Mouse (Mus musculus) intestine, embryonic 15.5 days (tissue): Measurements from ENCODE around the gene Gm20715. TPM values are rescaled to one million over a fixed set of nuclear protein-coding genes. Genes with fewer than 3 reads are reported as not detected.

Source experiments
- ATAC-seq: fragments of 200-750 bp; cut with Nextera tagmentation; 2 replicates; pipeline ENCODE4 v1.8.0; 2017; ENCODE audit warnings: moderate TSS enrichment, moderate library complexity
- H3K27ac ChIP-seq: fragments of 300-500 bp; sonication (generic); 2 replicates; pipeline ENCODE4 v1.5.1; 2015; ENCODE audit warnings: mild to moderate bottlenecking, inconsistent platforms
- H3K27me3 ChIP-seq: fragments of 300-500 bp; sonication (generic); replicated peaks from 2 replicates; pipeline ENCODE4 v1.6.1; 2015; ENCODE audit warnings: inconsistent platforms
- H3K36me3 ChIP-seq: fragments of 300-500 bp; sonication (generic); 2 replicates; pipeline ENCODE4 v1.6.1; 2015; ENCODE audit warnings: inconsistent platforms
- H3K4me1 ChIP-seq: fragments of 300-500 bp; sonication (generic); replicated peaks from 2 replicates; pipeline ENCODE4 v1.6.1; 2015; ENCODE audit warnings: inconsistent platforms
- H3K4me2 ChIP-seq: fragments of 300-500 bp; sonication (generic); replicated peaks from 2 replicates; pipeline ENCODE4 v1.6.1; 2015; ENCODE audit warnings: mild to moderate bottlenecking, inconsistent platforms
- H3K4me3 ChIP-seq: fragments of 300-500 bp; sonication (generic); replicated peaks from 2 replicates; pipeline ENCODE4 v1.5.1; 2015; ENCODE audit warnings: inconsistent platforms
- H3K9ac ChIP-seq: fragments of 300-500 bp; sonication (generic); 2 replicates; pipeline ENCODE4 v1.6.1; 2015; ENCODE audit warnings: inconsistent platforms
- H3K9me3 ChIP-seq: fragments of 300-500 bp; sonication (generic); 2 replicates; pipeline ENCODE4 v1.6.1; 2016; ENCODE audit warnings: inconsistent platforms
- WGBS: fragments of 180-500 bp; shearing (Covaris S2); methylation state at CpG from one replicate; pipeline ENCODE4 v1.1.7; 2015; 5-methylcytosine and 5-hydroxymethylcytosine counted together
- polyA plus RNA-seq: library from polyadenylated mRNA; unstranded; fragments of >200 nt; fragmentation: Nextera tagmentation; extraction: Ambion mirVana; gene quantifications from 2 replicates; pipeline ENCODE4 v1.2.1, GENCODE M21; 2015

Gene Gm20715
- polyA plus RNA-seq, 1 experiment from 2014 or later: not detected

DNA sequence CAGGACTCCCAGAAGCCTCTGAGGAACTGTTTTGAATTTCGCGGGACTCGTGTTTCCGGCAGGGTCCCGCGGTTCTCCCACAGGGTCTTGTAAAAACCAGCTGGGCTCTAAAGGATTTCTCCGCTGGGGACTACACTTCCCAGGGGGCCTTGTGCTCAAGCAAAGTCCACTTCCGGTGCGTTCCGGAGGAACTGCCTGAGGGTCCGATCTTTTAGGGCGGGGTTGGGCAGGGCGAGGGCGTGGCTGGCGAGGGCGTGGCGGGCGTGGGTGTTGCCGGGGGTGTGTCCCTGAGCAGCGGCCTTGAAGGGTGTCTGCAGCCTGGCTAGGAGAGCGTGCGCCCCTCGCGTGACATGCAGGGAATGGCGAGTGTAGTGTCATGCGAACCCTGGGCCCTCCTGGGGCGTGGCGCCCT lies 27.0 kb upstream of the Gm20715 start, which contains the start of gene Zfp28:
Gene Zfp28 (plus strand): TSS at position 252 of the 412 bp plus-strand sequence.
- Histone ChIP-seq H3K4me2 (peak within 1 kb of the TSS; percentile 85), H3K27ac (0 out of 2 replicates have a peak within 1 kb of the TSS, but pooled peaks have one; percentile 48), H3K9ac (peak within 1 kb of the TSS; percentile 74), H3K36me3 (no peaks in the 10 kb centered on the region), H3K9me3 (no peaks in the 10 kb centered on the region), H3K27me3 (no peaks in the 10 kb centered on the region), H3K4me3 (peak within 1 kb of the TSS; percentile 61), H3K4me1 (peaks cover 6% of the 10 kb centered on the region; the same call in 1 of the 2 replicates)
- WGBS: 0% methylated on average over 28 of the region's 28 CpGs
- peak; percentile 99 for ATAC-seq

- Histone ChIP-seq H3K27me3 (no peaks in the 10 kb centered on the region), H3K4me2 (peak overlapping the region; percentile 85), H3K36me3 (no peaks in the 10 kb centered on the region), H3K4me3 (peak overlapping the region; percentile 61; the same call in 1 of the 2 replicates), H3K27ac (no peak overlapping the region), H3K4me1 (peaks cover 6% of the 10 kb centered on the region; the same call in 1 of the 2 replicates), H3K9ac (no peak overlapping the region), H3K9me3 (no peaks in the 10 kb centered on the region)
- ATAC-seq: 0 out of 2 replicates have a peak, but pooled peaks have one; percentile 0
- 73% methylated on average over 8 of the region's 8 CpGs for WGBS
These were observed 26.1 kb upstream of the Gm20715 start for GRCm38 (mm10) chr7:6384011-6384410.

GRCm38 (mm10) chr7:6386995-6387394 lies 23.1 kb upstream of the Gm20715 start:
- H3K4me1 ChIP-seq: peaks cover 6% of the 10 kb centered on the region; the same call in 1 of the 2 replicates
- no peak overlapping the region for H3K9ac ChIP-seq
- H3K27ac ChIP-seq: no peak overlapping the region
- no peaks in the 10 kb centered on the region for H3K27me3 ChIP-seq
- H3K4me2 ChIP-seq: no peak overlapping the region
- no peak for ATAC-seq
- peaks cover 5% of the 10 kb centered on the region; the same call in 1 of the 2 replicates for H3K36me3 ChIP-seq
- WGBS: 90% methylated on average over 8 of the region's 8 CpGs
- H3K9me3 ChIP-seq: no peaks in the 10 kb centered on the region
- no peak overlapping the region for H3K4me3 ChIP-seq

- Histone ChIP-seq H3K4me3 (no peak overlapping the region), H3K4me2 (no peak overlapping the region), H3K36me3 (peaks cover 5% of the 10 kb centered on the region; the same call in 1 of the 2 replicates), H3K4me1 (no peaks in the 10 kb centered on the region), H3K9me3 (no peaks in the 10 kb centered on the region), H3K27me3 (no peaks in the 10 kb centered on the region), H3K27ac (no peak overlapping the region), H3K9ac (no peak overlapping the region)
- ATAC-seq: no peak
- WGBS: 85% methylated on average over 5 of the region's 5 CpGs
These were observed 21.1 kb upstream of the Gm20715 start for GRCm38 (mm10) chr7:6388971-6389370.

GRCm38 (mm10) chr7:6389449-6389848 lies 20.6 kb upstream of the Gm20715 start:
- WGBS: 67% methylated on average over 5 of the region's 5 CpGs
- no peak overlapping the region for H3K27ac ChIP-seq
- H3K4me2 ChIP-seq: no peak overlapping the region
- H3K36me3 ChIP-seq: peaks cover 5% of the 10 kb centered on the region; the same call in 1 of the 2 replicates
- no peak overlapping the region for H3K4me3 ChIP-seq
- no peak for ATAC-seq
- H3K4me1 ChIP-seq: no peaks in the 10 kb centered on the region
- no peaks in the 10 kb centered on the region for H3K9me3 ChIP-seq
- H3K9ac ChIP-seq: no peak overlapping the region
- no peaks in the 10 kb centered on the region for H3K27me3 ChIP-seq

DNA sequence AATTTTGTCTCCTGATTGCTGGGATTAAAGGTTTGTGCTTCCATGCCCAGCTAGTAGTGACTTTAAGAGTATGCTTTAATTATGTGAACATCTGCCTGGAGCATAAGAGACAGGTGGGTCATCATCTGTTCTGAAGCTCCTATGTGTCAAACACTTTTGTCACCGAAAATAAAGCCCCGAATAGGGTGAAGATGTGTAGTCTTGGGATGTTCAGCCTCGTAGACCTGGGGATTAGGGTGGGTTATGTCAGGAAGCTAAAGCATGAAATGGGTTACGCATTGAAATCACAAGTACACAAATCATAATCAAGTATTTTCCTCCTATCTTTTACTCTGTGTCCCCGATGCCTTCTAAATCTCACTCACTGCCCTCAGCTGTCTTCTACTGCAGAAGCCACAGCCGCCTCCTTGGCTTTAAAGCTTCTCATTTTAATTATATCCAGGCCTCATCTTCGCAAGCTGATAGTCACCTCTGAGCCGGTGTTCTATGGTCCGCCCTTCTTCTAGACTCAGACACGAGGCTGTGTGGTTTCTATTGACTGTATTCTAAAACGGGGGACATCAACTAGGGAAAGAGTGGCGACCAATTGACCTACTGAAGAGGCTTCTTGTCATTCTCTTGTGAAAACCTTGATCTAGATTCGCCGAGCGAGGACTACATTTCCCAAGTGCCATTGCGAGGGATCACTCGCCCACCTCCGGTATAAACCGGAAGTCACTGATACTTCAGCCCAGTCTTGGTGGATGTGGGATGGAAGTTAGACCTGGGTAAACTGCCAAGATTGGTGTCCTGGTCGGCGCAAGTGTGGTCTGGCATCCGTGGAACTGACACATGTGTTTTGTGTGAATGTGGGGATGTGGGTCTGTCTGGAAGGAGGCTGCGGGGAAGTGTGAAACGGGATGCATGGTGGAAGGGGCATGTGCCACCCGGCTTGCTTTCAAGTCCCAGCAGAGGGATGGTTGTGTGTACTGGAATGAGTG lies 11.8 kb upstream of the Gm20715 start, which contains the start of gene Smim17:
Gene Smim17 (plus strand): TSS at position 720 of the 980 bp plus-strand sequence.
- Histone ChIP-seq H3K4me3 (peak within 1 kb of the TSS; percentile 49), H3K36me3 (no peaks in the 10 kb centered on the region), H3K9ac (peak within 1 kb of the TSS; percentile 41), H3K4me2 (peak within 1 kb of the TSS; percentile 82), H3K9me3 (no peaks in the 10 kb centered on the region), H3K27ac (no peak within 1 kb of the TSS), H3K4me1 (no peaks in the 10 kb centered on the region), H3K27me3 (no peaks in the 10 kb centered on the region)
- WGBS: 26% methylated on average over 25 of the region's 25 CpGs
- peak; percentile 91 for ATAC-seq

GRCm38 (mm10) chr7:6414626-6415441 lies 4.8 kb downstream of the Gm20715 start:
- H3K9ac ChIP-seq: no peak overlapping the region
- no peaks in the 10 kb centered on the region for H3K9me3 ChIP-seq
- WGBS: 12% methylated on average over 21 of the region's 22 CpGs
- no peak overlapping the region for H3K4me3 ChIP-seq
- H3K4me1 ChIP-seq: no peaks in the 10 kb centered on the region
- H3K4me2 ChIP-seq: no peak overlapping the region
- no peak for ATAC-seq
- no peaks in the 10 kb centered on the region for H3K36me3 ChIP-seq
- no peak overlapping the region for H3K27ac ChIP-seq
- H3K27me3 ChIP-seq: no peaks in the 10 kb centered on the region

DNA sequence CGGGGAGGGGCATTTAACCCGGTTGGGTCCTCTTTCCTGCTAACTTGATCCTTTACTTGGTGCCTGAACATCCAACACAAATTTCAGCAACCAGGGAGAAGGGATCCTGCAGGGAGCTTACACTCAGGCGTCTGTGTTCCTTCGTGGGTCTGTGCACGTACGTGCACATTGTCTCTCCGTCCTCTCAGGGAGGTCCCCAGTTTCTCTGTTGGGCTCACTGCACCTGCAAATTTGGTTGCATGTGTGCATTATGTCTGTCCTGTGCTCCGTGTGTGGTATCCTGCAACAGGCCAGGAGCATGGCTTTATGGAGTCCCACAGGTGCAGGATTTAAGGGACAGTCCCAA lies 5.3 kb downstream of the Gm20715 start:
- H3K9me3 ChIP-seq: no peaks in the 10 kb centered on the region
- no peak overlapping the region for H3K4me2 ChIP-seq
- H3K27me3 ChIP-seq: no peaks in the 10 kb centered on the region
- H3K4me1 ChIP-seq: no peaks in the 10 kb centered on the region
- H3K27ac ChIP-seq: no peak overlapping the region
- H3K9ac ChIP-seq: no peak overlapping the region
- no peaks in the 10 kb centered on the region for H3K36me3 ChIP-seq
- no peak overlapping the region for H3K4me3 ChIP-seq
- 24% methylated on average over 8 of the region's 8 CpGs for WGBS
- ATAC-seq: no peak

DNA sequence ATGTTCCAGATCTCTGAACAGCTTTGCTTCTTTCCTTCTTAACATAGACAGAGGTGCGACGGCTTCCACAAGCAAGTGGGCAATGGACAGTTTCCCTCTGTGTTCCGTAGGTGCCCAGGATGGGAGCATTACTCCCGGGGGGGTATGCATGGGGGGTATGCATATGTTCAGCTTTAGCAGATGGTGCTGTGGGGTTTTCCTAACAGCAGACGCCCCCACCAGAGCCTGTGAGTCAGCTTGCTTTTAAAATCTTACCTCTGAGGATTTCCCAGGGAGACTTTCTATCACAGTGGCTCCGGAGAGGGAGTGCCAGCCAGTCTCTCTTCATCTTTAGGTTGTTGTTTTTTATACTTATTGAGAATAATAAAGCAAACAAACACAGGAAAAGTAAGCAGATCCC lies 9.8 kb downstream of the Gm20715 start:
- no peak overlapping the region for H3K9ac ChIP-seq
- no peak for ATAC-seq
- H3K9me3 ChIP-seq: no peaks in the 10 kb centered on the region
- H3K4me3 ChIP-seq: no peak overlapping the region
- no peak overlapping the region for H3K27ac ChIP-seq
- H3K4me2 ChIP-seq: no peak overlapping the region
- no peaks in the 10 kb centered on the region for H3K27me3 ChIP-seq
- H3K36me3 ChIP-seq: no peaks in the 10 kb centered on the region
- H3K4me1 ChIP-seq: no peaks in the 10 kb centered on the region
- WGBS: 73% methylated on average over 6 of the region's 6 CpGs

DNA sequence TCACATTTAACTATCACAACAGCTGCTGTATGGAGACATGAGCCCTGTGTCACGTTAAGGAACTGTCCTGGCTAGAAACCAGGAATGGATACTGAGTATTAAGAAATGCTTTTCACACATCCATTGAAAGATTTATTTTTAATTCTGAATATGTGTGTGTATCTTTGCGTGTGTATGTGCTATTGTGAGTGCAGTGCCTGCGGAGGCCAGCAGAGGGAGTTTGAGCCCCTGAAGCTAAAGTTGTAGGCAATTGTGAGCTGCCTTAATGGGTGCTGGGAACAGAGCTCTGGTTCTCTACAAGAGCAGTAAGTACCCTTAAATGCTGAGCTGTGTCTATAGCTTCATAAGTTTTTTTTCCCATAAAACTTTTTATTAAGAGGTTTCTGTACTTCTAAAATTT lies 19.3 kb downstream of the Gm20715 start:
- H3K9ac ChIP-seq: no peak overlapping the region
- 92% methylated on average over 3 of the region's 3 CpGs for WGBS
- ATAC-seq: no peak
- no peaks in the 10 kb centered on the region for H3K36me3 ChIP-seq
- no peaks in the 10 kb centered on the region for H3K9me3 ChIP-seq
- no peaks in the 10 kb centered on the region for H3K4me1 ChIP-seq
- no peaks in the 10 kb centered on the region for H3K27me3 ChIP-seq
- H3K4me3 ChIP-seq: no peak overlapping the region
- H3K4me2 ChIP-seq: no peak overlapping the region
- no peak overlapping the region for H3K27ac ChIP-seq

DNA sequence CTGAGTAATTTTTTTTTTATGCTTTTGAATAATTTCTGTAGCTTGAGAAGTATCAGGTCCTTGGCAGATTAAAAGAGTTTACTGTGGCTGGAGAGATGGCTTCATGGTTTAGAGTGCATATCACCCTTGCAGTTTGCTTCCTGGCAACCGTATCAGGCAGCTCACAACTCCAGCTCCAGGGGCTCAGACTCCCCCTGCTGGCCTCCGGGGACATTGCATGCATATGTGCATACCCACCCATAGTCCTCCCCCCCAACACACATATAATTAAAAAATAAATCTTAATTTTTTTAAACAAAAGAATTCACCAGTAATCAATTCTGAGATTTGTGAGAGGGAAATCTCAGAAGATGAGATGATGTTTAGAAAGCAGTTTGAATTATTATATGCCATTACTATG lies 20.3 kb downstream of the Gm20715 start:
- no peaks in the 10 kb centered on the region for H3K4me1 ChIP-seq
- ATAC-seq: no peak
- WGBS: 25% methylated on average over 2 of the region's 2 CpGs

DNA sequence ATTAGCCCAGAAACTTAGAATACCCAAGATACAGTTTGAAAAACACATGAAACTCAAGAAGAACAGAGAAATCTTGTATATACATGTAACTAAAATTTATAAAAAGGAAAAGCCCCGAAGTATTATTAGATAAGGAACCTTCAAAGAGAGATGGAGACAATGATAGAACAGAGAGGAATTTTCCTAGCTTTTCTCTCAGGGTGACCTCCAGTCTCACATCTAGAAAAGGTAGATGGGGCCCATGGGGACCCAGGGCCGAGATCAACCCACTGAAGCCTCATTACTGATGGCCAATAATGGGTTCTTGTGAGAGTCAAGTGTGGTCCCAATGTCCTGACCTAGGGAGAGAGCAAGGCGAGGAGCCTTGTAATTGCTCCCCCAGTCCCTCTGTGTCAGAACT lies 28.3 kb downstream of the Gm20715 start, which contains the start of gene Olfr1344:
Gene Olfr1344 (plus strand): TSS at position 301 of the 400 bp plus-strand sequence.
- H3K4me1 ChIP-seq: no peaks in the 10 kb centered on the region
- no peaks in the 10 kb centered on the region for H3K27me3 ChIP-seq
- no peak within 1 kb of the TSS for H3K4me2 ChIP-seq
- ATAC-seq: no peak
- no peaks in the 10 kb centered on the region for H3K9me3 ChIP-seq
- no peaks in the 10 kb centered on the region for H3K36me3 ChIP-seq
- no peak within 1 kb of the TSS for H3K27ac ChIP-seq
- no peak within 1 kb of the TSS for H3K9ac ChIP-seq
- 70% methylated on average over 3 of the region's 3 CpGs for WGBS
- no peak within 1 kb of the TSS for H3K4me3 ChIP-seq

More for the DNA sequence above, 20.3 kb downstream of the Gm20715 start:
- no peak overlapping the region for H3K4me3 ChIP-seq
- no peaks in the 10 kb centered on the region for H3K9me3 ChIP-seq
- no peaks in the 10 kb centered on the region for H3K27me3 ChIP-seq
- no peaks in the 10 kb centered on the region for H3K36me3 ChIP-seq
- no peak overlapping the region for H3K9ac ChIP-seq
- no peak overlapping the region for H3K27ac ChIP-seq
- no peak overlapping the region for H3K4me2 ChIP-seq
